Mouse (Mus musculus) natural killer cell, adult 2 months (primary cell): ENCODE measurements around the gene Klhl35.

Experiments used
- DNase-seq, 2 experiments: peaks; one replicate each; pipeline ENCODE4 v3.0.0; 2022; ENCODE audit warnings: low spot score in 2 of 2

The Klhl35 gene

DNA sequence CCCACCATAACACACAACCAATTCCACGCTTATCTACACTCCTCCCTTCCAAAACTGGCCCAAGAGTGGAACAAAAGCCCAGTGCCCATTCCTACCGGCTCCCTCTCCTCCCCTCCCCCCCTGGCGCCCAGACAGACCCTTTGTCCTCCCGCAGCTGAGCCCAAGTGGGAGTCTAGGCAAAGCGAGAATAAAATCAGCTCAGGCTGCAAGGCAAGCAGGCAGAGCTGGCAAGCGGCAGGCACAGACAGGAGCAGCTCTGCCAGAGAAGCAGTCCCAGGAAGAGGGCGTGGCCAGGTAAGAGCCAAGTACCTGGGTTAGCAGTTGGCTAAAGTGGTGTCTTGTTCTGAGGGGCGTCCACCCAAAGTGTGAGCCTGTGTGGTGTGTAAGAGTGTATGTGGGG lies at the start of gene Klhl35:
Gene Klhl35, plus strand, starts transcription at position 194 of the 400 bp plus-strand sequence.
- DNase-seq: no peak

DNA sequence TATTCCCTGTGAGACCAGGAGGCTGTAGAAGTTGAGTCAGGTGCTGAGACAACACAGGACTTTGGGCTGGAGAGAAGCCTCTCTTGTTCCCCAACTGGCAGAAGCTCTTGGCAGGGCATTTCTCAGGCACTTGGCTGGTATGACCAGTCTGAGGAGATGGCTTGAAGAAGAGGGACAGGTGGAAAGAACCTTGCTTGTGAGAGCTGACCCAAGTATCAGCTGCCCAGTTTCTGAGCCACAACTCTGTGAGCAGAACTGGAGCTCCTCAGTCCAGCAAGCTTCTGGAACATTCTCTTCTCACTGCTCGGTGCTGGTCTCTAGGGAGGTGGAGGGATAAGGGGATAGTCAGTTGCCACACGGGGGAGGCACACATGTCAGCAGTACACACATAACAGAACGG lies 46.5 kb upstream of the Klhl35 start:
- DNase-seq: no peak

DNA sequence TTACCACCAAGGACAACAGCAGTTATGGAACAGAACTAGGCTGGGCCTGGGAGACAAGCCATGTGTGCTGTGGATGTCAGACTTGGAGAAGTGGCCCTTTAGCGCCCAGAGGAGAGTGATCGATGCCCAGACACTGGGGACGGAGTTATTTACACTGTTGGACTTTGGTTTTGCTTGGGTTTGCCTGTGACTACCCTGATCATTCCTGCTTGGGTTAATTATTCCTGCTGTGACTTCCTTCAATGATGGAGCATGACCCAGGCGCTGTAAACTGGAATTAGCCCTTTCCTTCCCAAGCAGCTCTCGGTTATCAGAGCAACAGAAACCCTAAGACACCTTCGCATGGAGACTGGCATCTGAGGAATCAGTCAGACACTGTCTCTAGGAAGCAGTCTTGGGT lies 44.8 kb upstream of the Klhl35 start:
- DNase-seq: no peak

DNA sequence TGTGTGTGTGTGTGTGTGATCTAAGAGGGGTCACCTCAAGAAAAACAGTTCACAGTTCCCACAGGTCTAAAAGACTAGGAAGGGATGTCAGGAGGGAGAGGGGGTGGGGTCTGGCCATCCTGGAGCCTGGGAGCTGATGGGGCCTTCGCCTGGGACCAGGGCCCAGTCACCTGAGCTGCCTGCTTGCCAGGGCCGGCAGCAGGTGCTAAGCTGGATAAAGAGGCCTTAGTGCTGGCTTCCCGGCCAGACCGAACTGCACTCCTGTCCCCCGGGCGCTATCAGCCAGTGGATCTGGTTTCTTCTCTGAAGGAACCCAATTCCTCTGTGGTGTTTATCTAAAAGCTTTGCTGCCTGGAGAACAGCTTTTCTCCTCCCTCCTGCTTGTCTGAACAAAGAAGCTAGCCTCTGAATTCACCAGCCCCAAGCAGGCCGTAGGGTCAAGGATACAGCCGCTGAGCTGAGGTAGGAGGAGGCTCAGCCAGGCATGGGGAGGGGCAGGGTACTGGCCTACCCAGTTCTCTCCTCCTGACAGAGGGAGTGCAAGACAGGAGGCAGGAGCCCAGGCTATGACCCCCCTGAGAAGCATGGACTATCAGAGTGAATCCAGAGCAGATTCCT lies 41.2 kb upstream of the Klhl35 start:
- DNase-seq: no peak

DNA sequence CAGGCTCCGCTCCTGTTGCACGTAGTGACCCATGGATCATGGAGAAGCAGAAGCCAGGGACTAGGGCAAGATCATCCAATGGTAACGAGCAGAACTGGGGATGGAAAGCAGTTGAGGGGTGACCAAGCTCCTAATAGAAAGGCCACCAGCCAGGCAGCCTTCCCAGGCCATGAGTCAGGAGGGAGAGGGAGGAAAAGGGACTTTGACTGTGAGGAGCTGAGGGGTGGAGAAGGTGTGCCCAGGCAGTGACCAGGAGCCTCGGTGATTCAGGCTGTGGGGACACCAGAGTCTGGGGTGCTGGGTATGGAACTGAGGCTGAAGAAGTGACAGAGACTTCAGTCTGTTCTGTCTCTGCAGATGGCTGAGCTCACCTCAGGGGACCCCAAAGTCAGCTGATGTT lies 40.1 kb upstream of the Klhl35 start:
- DNase-seq: no peak

DNA sequence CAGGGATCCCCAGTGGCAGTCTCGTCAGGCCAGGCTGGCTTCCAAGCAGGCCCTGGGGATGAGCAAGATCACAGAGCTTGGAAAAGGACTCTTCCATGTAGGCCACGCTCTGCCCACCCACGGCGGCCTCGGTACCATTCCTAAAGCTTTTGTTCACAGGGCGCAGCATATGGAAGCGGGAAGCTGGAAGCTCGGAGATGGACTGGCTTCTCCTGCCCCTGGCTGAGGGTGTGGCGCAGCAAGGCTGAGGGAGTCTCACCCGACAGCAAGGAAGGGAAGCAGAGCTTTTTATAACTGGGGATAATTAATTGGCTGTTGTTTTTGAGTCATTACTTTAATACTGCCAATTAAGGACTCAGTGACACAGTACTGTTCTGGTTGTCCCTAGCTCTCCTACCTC lies 38.8 kb upstream of the Klhl35 start:
- no peak for DNase-seq

DNA sequence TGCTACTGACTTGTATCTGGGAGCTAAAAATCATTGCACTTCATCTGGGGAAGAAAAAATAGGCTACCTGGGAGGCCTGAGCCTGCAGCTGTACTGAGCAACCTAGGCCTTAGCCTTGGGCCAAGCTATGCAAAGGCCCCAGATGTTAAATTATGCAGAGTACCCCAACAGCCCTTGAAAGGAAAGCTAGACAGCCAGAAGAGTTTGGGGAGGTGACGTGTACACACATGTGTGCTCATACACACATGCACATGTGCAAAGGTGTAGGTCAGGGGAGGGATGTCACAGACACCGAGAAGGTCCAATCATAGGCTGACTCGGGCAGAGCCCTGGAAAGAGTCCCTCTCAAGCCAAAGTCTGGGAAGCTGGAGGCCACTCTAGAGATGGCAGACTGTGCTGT lies 37.8 kb upstream of the Klhl35 start:
- no peak for DNase-seq

DNA sequence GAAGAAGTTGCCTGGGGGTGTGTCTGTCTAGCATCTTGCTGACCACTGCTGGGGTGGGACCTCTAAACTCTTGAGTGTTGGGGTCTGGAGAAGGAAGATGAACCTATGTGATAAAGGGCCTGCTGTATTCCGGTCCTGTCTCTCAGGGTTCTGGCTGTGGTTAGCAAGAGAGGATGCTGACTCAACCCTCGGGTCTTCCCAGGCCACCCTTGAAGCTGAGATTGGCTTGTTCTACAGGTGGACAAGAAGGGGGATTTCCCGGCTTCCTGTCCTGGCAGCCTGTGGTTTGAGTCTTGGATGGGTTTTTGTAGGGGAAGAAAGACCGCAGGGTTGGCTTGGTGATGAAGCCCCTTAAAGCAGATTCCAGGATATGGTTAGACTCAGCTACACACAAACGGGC lies 37.0 kb upstream of the Klhl35 start:
- DNase-seq: peak; percentile 81 to 92

DNA sequence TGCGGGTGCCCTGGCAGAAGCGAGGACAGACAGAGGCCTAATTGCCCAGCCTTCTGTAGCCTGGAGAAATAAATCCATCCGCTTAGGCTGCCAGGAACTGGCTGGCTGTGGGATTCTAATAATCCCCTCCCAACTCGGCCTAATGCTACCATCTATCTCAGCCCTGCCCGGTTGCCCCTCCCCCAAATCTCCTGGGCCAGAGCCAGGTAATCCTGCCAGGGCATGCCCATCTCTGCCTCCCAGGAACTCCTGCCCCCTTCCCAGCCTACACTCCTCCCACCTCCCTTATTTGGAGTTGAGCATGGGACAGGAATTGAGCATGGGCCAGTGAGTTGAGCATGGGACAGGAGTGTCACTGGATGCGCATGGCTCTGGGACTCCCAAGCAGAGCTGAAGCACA lies 36.0 kb upstream of the Klhl35 start:
- DNase-seq: no peak

DNA sequence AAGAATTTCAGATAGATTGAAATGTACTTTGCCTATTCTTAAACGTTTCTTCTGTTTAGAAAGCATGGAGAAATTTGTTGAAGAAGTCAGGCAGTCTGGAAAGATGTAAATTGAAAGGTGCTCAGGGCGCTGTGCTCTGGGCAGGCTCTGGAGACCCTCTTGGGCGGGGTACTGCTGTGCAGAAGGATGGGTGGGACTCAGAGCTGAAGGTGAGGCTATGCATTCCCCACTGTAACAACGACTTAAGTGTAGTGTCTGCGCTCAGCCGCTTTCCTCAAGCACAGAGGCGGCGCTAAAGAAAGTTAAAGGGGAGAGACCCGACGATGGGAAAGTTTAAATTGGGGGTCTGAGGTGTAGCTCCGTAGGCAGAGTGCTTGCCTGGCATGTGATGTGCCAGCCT lies 35.6 kb upstream of the Klhl35 start:
- no peak for DNase-seq

DNA sequence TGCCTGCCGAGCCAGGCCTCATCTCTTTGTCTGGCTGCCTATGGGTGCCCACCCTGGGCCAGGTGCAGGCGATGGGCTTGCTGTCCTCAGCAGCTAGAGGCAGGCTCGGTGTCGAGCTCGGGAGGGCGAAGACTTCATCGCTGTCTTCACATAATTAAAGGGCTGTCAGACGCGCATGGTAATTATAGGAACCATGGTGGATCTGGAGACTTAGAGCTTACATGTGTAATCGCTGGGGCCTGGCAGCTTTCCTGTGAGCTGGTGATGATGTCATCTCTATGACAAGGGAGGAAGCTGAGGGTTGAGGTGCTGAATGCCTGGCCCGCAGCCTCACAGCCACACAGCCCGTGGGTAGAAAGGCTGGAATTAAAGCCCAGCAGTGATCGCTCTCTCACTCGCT lies 33.6 kb upstream of the Klhl35 start:
- DNase-seq: peak; percentile 72 to 78

DNA sequence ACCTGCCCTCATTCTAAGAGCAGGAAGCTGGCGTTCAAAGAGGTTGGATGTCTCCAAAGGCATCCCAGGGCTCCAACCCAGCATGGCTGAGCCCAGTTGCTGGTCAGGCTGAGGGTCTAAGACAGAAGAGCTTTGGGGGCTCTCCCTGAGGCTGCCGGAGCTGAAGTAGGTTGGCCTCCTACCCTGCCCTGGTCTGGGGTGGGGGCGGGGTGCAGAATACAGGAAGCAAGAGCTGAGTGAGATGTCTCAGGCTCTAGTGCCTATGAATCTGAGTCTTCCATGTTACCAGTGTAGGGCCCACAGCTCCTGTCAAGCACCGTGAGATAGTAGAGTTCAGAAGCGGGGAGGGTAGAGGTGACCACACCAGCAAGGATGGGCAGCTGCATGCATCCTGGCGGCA lies 32.9 kb upstream of the Klhl35 start:
- DNase-seq: no peak

DNA sequence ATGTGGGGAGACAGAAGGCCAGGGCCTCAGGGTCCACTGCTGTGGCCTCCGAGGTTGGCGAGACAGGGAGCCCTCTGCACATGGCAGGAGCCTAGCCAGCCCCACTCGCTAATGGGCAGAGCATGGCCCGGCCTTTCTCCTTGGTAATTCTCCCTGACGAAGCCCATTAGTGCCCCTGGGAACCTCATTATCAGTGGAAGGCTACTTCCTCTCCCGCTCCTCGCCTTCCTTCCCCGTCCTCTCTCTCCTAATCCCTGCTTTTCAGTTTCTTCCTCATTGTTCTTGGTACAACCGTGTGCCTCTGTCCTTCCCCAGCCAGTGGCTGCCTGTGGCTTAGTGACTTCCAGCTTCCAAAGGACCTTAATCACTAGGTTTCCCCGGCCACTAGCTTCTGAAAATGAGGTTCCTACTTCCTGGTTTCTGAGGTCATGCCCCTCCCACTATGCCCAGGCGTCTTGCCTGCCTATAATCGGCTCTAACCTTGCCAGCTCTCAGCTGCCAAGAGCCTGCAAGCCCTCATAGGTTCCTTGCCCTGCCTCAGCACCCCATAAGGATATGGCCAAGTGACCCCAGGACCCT lies 31.0 kb upstream of the Klhl35 start:
- peak in 1 of 2 experiments; percentile 33 for DNase-seq

DNA sequence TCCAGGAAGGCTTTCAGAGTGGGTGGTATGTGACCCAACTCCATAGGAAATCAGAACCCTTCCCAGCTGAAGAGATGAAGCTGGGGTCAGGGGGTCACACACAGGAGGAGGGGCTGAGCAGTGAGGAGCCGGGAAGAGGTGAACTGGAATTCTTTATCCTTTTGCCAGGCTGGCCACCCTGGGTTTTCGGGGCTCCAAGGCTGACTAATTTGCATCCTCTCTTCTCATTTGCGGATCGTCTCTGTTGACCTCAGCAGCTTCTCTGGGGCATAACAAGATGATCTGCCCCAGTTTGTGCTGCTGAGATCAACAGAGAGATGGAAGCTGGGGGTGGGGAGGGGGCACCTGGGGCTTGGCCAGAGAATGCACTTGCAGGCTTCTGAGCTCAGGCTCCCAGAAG lies 29.3 kb upstream of the Klhl35 start:
- no peak for DNase-seq

DNA sequence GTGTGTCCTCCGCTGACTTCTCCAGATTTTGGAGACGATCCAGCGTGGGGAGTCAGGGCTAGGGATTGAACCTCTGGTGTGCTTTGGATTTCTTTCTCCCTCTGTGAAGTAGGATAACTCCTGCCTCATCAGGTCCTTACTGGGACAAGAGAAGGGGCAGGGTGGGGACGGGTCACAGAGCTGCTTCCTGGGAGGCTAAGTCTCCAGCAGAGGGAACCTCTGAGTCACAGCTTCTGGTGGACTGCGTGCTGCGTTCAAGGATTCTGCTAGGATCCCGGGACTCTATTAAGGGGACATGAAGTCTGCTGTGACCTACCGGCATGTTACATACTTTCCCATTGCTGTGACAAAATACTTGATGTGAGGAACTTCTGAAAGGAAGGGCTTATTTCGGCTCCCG lies 26.9 kb upstream of the Klhl35 start:
- DNase-seq: no peak

DNA sequence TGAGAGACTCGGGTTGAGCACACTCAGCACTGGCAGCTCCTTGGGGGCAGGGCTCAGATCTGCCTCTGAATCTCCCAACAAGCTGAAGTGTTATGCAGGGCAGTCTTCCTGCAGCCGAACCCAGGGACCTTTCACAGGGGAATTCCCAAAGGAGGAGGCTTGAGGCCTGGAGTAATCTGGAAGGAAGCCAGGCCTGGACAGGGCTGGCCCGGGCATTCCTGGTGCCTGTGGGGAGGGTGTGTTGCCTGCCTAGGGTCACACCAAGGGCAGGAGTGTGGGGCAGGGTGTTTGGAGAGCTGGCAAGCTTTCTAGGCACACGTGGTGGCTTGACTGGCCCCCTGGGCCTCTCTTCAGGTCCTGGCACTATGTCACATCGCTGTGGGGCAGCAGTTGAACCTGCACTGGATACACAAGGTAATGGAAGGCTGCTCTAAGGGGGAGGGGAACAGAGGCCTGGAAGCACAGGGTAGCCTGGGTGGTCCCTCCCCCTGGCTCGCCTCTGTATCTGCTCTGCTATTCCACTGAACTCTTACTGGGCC lies 24.2 kb upstream of the Klhl35 start:
- DNase-seq: no peak

DNA sequence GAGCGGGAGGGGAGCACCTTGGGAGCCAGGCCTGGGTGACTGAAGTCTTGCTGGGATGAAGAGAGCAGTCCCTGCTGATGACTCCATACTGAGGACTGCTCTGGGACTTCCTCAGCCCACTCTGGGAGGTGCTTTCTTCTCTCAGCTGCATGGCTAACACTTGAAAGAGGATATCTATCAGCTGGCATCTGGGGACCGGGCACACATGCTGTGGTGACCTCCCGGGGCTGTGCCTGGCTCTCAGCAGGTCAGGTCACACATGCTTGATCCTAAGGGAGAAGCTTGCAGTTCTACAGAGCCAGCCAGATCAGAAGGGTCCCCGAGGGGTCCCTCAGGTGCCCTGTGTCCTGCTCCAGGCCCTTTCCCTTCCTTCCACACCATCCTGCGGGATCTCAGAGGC lies 22.6 kb upstream of the Klhl35 start:
- DNase-seq: no peak

DNA sequence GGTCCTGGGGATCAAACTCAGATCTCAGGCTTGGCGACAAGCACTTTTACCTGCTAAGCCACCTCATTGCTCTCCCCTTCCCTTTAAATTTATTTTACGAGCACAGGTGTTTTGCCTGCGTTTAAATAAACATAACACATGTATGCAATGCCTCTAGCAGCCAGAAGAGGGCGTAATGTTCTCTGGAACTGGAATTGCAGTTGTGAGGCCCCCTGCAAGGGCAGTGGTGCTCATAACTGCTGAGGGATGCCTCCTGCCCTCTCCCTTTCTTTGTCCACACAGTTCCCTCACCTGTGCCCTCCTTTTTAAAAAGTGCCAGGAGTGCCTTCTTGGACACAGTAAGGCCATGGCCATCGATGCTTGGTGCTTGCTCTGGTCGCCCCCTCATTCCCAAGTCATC lies 21.8 kb upstream of the Klhl35 start:
- no peak for DNase-seq

DNA sequence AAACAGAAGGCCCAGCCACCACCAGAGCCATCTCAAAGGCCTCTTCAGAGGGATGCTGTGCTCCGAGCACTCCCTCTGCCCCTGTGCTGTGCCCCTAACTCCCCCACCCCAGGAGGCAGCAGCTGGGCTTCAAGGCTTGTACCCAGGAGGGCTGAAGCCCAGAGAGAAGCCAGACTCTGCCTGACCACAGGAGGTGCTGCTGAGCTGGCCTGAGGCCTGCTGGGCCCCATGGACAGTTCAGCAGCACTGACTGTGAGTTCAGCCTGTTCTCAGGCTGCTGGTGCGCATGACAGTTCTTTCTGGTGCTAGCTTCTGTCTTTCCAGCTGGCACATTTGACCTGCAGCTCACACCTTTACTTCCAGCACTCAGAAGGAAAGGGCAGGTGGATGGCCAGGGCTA lies 20.0 kb upstream of the Klhl35 start:
- no peak for DNase-seq

DNA sequence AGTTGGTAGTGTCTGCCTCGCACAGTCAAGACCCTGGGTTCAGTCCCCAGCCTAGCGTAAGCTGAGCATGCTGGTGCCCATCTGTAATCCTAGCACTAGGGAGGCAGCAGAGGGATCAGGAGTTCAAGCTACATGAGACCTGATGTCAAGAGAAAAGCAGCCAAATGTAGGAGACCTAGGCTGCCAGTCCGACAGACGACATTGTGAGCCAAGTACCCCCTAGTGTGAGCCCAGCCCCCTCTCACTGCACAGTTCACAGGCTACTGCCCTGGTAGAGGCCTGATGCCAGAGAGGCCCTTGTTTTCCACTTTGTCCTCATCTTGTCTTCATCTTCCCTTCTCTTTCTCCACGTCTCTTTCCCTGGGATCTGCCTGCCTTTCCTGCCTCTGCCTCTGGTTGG lies 18.5 kb upstream of the Klhl35 start:
- DNase-seq: no peak

DNA sequence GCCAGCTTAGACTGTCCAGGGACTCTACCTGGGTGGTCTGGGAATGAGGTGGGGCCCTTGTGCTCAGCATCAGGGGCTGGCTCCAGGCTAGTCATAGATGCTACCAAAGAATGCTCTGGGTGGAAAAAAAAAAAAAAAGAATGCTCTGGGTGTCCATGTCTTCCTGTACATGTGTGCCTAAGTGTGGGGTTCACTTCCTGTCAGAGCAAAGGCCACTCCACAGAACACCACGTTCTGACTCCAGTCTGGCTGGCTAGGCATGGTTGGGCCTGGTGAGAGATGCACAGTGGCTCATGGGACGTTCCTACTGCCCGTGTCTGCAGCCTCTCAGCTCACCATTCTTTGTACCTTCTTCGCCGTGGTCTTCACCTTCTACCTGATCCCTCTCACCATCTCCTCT lies 17.2 kb upstream of the Klhl35 start:
- no peak for DNase-seq

DNA sequence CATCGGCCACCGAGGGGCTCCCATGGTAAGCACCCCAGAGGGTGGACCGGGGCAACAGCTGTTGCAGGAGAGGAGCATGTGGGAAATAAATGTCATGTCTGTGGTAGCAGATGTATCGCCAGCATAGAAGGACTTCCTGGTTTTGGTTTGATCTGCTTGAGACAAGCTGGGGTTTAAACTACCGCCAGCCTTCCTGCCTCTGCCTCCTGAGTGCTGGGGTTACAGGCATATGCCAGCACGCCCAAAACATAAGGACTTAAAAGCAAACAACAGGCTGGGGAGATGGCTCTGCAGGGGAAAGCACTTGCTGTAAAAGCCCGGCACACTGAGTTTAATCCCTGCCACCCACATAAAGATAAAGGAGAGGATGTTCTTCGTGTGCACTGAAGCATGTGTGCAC lies 16.7 kb upstream of the Klhl35 start:
- DNase-seq: no peak

DNA sequence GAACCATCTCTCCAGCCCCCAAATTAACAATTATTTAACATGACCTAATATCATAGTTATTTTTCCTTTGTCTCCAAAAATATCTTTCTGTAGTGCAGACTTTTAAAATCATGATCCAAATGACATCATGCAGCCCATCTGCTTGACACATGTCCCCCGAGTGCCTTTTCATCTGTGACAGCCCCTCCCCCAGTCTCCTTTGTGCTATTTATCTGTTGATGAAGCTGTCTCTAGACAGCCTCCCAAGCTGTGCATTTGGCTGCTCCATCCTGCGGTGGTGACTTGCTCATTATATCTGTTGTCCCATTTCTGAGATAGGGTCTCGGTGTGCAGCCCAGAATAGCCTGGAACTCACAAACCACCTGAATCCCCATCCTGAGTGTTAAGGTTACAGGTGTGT lies 16.1 kb upstream of the Klhl35 start:
- no peak for DNase-seq

DNA sequence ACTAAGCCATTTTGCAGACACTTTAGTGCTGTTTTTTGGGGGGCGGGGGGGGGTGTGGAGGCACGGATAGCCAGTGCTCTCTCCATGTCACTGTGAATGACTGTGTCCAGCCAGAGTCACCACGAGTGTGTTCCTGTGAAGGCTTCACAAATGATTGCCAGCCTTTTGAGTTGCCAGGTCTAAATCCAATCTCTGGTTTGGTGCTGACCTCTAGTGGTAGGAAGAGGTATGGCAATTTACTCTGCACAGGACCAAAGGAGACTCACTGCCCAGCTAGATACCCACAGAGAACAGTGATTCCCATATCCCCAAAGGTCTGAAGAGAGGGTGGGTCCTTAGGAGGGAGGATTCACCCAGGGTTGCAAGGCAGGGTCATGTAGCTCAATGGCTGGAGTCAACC lies 15.1 kb upstream of the Klhl35 start:
- peak; percentile 69 to 75 for DNase-seq
